Mouse (Mus musculus): Measurements from ENCODE around the gene Wwc2. TPM values are rescaled to one million over a fixed set of nuclear protein-coding genes. Genes with fewer than 3 reads are reported as not detected.
A peak's percentile ranks its signal among the peaks of the same experiment; 100 is the strongest.

The Wwc2 gene
- total and polyA plus RNA-seq, 2 experiments from 2014 or later: 5.3 to 11.2 TPM

- no peaks in the 10 kb centered on the region for H3K27me3 ChIP-seq (ENCODE audit: insufficient read depth, low read length)
- WGBS: 90% methylated on average over 2 of the region's 2 CpGs
- H3K4me3 ChIP-seq (ENCODE audit: low read length): no peak overlapping the region
- DNase-seq (ENCODE audit: low spot score) (no peak), ATAC-seq (no peak)
- H3K9ac ChIP-seq (replicated peaks; ENCODE audit: low read length): no peak overlapping the region
- H3K36me3 ChIP-seq (ENCODE audit: insufficient read depth, low read length): no peaks in the 10 kb centered on the region
- TF ChIP-seq CTCF (IDR thresholded peaks at IDR 0.05; ENCODE audit: low read depth): no peak
- H3K27ac ChIP-seq: no peak overlapping the region
- no peak overlapping the region for H3K4me2 ChIP-seq (ENCODE audit: low read depth, low read length)
- H3K4me1 ChIP-seq (ENCODE audit: insufficient read depth, low read length): no peaks in the 10 kb centered on the region
- no peaks in the 10 kb centered on the region for H3K9me3 ChIP-seq (ENCODE audit: low read length)
Observed at GRCm38 (mm10) chr8:48019737-48020136, 29.0 kb upstream of the Wwc2 start.

- no peak overlapping the region for H3K4me3 ChIP-seq (ENCODE audit: low read length)
- ATAC-seq: peak; percentile 45; the same call in 1 of the 2 replicates
- TF ChIP-seq CTCF (IDR thresholded peaks at IDR 0.05; ENCODE audit: low read depth): peak; percentile 94
- H3K9ac ChIP-seq (replicated peaks; ENCODE audit: low read length): no peak overlapping the region
- no peaks in the 10 kb centered on the region for H3K9me3 ChIP-seq (ENCODE audit: low read length)
- 22% methylated on average over 8 of the region's 8 CpGs for WGBS
- no peaks in the 10 kb centered on the region for H3K27me3 ChIP-seq (ENCODE audit: insufficient read depth, low read length)
- H3K4me1 ChIP-seq (ENCODE audit: insufficient read depth, low read length): no peaks in the 10 kb centered on the region
- no peaks in the 10 kb centered on the region for H3K36me3 ChIP-seq (ENCODE audit: insufficient read depth, low read length)
- H3K27ac ChIP-seq: no peak overlapping the region
- H3K4me2 ChIP-seq (ENCODE audit: low read depth, low read length): no peak overlapping the region
- peak; percentile 83 for DNase-seq (ENCODE audit: low spot score)
Observed at GRCm38 (mm10) chr8:48016538-48016937, 25.8 kb upstream of the Wwc2 start.

GRCm38 (mm10) chr8:48014386-48014785, 23.7 kb upstream of the Wwc2 start:
- H3K27ac ChIP-seq: no peak overlapping the region
- no peaks in the 10 kb centered on the region for H3K27me3 ChIP-seq (ENCODE audit: insufficient read depth, low read length)
- H3K4me2 ChIP-seq (ENCODE audit: low read depth, low read length): no peak overlapping the region
- no peak overlapping the region for H3K4me3 ChIP-seq (ENCODE audit: low read length)
- DNase-seq (ENCODE audit: low spot score): no peak
- TF ChIP-seq CTCF (IDR thresholded peaks at IDR 0.05; ENCODE audit: low read depth): no peak
- no peaks in the 10 kb centered on the region for H3K9me3 ChIP-seq (ENCODE audit: low read length)
- no peak overlapping the region for H3K9ac ChIP-seq (replicated peaks; ENCODE audit: low read length)
- H3K4me1 ChIP-seq (ENCODE audit: insufficient read depth, low read length): no peaks in the 10 kb centered on the region
- no peak for ATAC-seq
- H3K36me3 ChIP-seq (ENCODE audit: insufficient read depth, low read length): no peaks in the 10 kb centered on the region
- 90% methylated on average over 6 of the region's 6 CpGs for WGBS

GRCm38 (mm10) chr8:48013281-48013680, 22.6 kb upstream of the Wwc2 start:
- DNase-seq (ENCODE audit: low spot score) (no peak), ATAC-seq (no peak)
- no peak for TF ChIP-seq CTCF (IDR thresholded peaks at IDR 0.05; ENCODE audit: low read depth)
- H3K4me2 ChIP-seq (ENCODE audit: low read depth, low read length): no peak overlapping the region
- H3K4me3 ChIP-seq (ENCODE audit: low read length): no peak overlapping the region
- no peaks in the 10 kb centered on the region for H3K9me3 ChIP-seq (ENCODE audit: low read length)
- H3K9ac ChIP-seq (replicated peaks; ENCODE audit: low read length): no peak overlapping the region
- no peaks in the 10 kb centered on the region for H3K27me3 ChIP-seq (ENCODE audit: insufficient read depth, low read length)
- 93% methylated on average over 9 of the region's 9 CpGs for WGBS
- H3K27ac ChIP-seq: no peak overlapping the region
- H3K4me1 ChIP-seq (ENCODE audit: insufficient read depth, low read length): no peaks in the 10 kb centered on the region
- H3K36me3 ChIP-seq (ENCODE audit: insufficient read depth, low read length): no peaks in the 10 kb centered on the region

GRCm38 (mm10) chr8:48011871-48012270, 21.1 kb upstream of the Wwc2 start:
- DNase-seq (ENCODE audit: low spot score) (no peak), ATAC-seq (no peak)
- no peak overlapping the region for H3K9ac ChIP-seq (replicated peaks; ENCODE audit: low read length)
- H3K4me1 ChIP-seq (ENCODE audit: insufficient read depth, low read length): no peaks in the 10 kb centered on the region
- H3K27me3 ChIP-seq (ENCODE audit: insufficient read depth, low read length): no peaks in the 10 kb centered on the region
- no peaks in the 10 kb centered on the region for H3K9me3 ChIP-seq (ENCODE audit: low read length)
- TF ChIP-seq CTCF (IDR thresholded peaks at IDR 0.05; ENCODE audit: low read depth): no peak
- H3K4me3 ChIP-seq (ENCODE audit: low read length): no peak overlapping the region
- no peaks in the 10 kb centered on the region for H3K36me3 ChIP-seq (ENCODE audit: insufficient read depth, low read length)
- H3K4me2 ChIP-seq (ENCODE audit: low read depth, low read length): no peak overlapping the region
- H3K27ac ChIP-seq: no peak overlapping the region
- 76% methylated on average over 10 of the region's 10 CpGs for WGBS

- H3K9me3 ChIP-seq (ENCODE audit: low read length): no peaks in the 10 kb centered on the region
- no peak for DNase-seq (ENCODE audit: low spot score)
- 88% methylated on average over 14 of the region's 14 CpGs for WGBS
- H3K4me1 ChIP-seq (ENCODE audit: insufficient read depth, low read length): no peaks in the 10 kb centered on the region
- TF ChIP-seq CTCF (IDR thresholded peaks at IDR 0.05; ENCODE audit: low read depth): no peak
- no peak overlapping the region for H3K9ac ChIP-seq (replicated peaks; ENCODE audit: low read length)
- no peaks in the 10 kb centered on the region for H3K36me3 ChIP-seq (ENCODE audit: insufficient read depth, low read length)
- no peak overlapping the region for H3K4me3 ChIP-seq (ENCODE audit: low read length)
- H3K27me3 ChIP-seq (ENCODE audit: insufficient read depth, low read length): no peaks in the 10 kb centered on the region
- ATAC-seq: no peak
- H3K27ac ChIP-seq: no peak overlapping the region
- no peak overlapping the region for H3K4me2 ChIP-seq (ENCODE audit: low read depth, low read length)
Observed at GRCm38 (mm10) chr8:48010977-48011376, 20.3 kb upstream of the Wwc2 start.

- DNase-seq (ENCODE audit: low spot score) (no peak), ATAC-seq (no peak)
- no peaks in the 10 kb centered on the region for H3K27me3 ChIP-seq (ENCODE audit: insufficient read depth, low read length)
- no peaks in the 10 kb centered on the region for H3K36me3 ChIP-seq (ENCODE audit: insufficient read depth, low read length)
- H3K4me2 ChIP-seq (ENCODE audit: low read depth, low read length): no peak overlapping the region
- no peak overlapping the region for H3K4me3 ChIP-seq (ENCODE audit: low read length)
- TF ChIP-seq CTCF (IDR thresholded peaks at IDR 0.05; ENCODE audit: low read depth): no peak
- no peak overlapping the region for H3K9ac ChIP-seq (replicated peaks; ENCODE audit: low read length)
- no peaks in the 10 kb centered on the region for H3K9me3 ChIP-seq (ENCODE audit: low read length)
- no peaks in the 10 kb centered on the region for H3K4me1 ChIP-seq (ENCODE audit: insufficient read depth, low read length)
- no peak overlapping the region for H3K27ac ChIP-seq
- 93% methylated on average over 15 of the region's 15 CpGs for WGBS
Observed at GRCm38 (mm10) chr8:48009399-48009798, 18.7 kb upstream of the Wwc2 start.

Data from hindbrain, postnatal 0 days (tissue).